In the genomic region with DNA sequence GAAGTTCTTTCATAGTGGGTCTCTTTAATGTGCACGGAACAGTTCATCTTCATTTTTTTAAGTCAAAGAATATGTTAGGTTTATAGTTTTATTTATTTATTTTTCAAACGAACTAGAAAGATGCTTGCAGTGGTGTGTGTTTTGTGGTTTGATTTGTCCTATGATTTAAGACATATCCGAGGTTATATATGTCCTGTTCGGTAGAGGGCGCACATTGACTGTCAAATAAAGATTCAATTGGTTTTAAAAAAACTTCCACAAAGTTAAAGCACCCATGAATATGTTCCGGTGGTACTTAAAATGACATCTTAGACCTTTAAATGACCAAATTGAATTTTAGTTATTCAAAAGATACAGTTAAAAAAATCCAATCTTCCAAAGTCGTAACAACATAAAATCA, we compare ENCODE assay signal across 9 mouse cellular contexts. TPM values are rescaled to one million over a fixed set of nuclear protein-coding genes. Genes with fewer than 3 reads are reported as not detected.
DNase-seq lines count a peak whose midpoint lies in the region; ATAC-seq and TF ChIP-seq lines count a peak whose summit lies in the region.
"Had no signal": no experiment of that assay in that cellular context is flagged by ENCODE, and none has a peak within 500 bp of the region (broad histone marks: within the 10 kb centered on the region; RNA-seq: fewer than 3 reads in every experiment).

No protein-coding gene starts in this region.

- H3K4me3 ChIP-seq in neural tube, embryonic 11.5 days (ENCODE audit: low read depth, low read length), result peak overlapping the region; percentile 35
- peak overlapping the region; percentile 42 for H3K4me3 ChIP-seq in forebrain, embryonic 13.5 days
- H3K4me3 ChIP-seq in kidney, postnatal 0 days (replicated peaks; ENCODE audit: low read depth, low read length), result no peak overlapping the region

- no peak overlapping the region for H3K9ac ChIP-seq in neural tube, embryonic 11.5 days (ENCODE audit: low read length)
- H3K9ac ChIP-seq in forebrain, embryonic 13.5 days, result peak overlapping the region; percentile 62; the same call in 1 of the 2 replicates
- no peak overlapping the region for H3K9ac ChIP-seq in kidney, postnatal 0 days (ENCODE audit: low read depth, low read length)

- peak overlapping the region; percentile 69 for H3K4me2 ChIP-seq in neural tube, embryonic 11.5 days (ENCODE audit: low read depth)
- peak overlapping the region; percentile 87 for H3K4me2 ChIP-seq in forebrain, embryonic 13.5 days
- H3K4me2 ChIP-seq in kidney, postnatal 0 days (ENCODE audit: low read length), result peak overlapping the region; percentile 37; the same call in 1 of the 2 replicates

- 16% methylated on average over 7 of the region's 7 CpGs for WGBS in neural tube, embryonic 11.5 days
- 12% methylated on average over 7 of the region's 7 CpGs for WGBS in forebrain, embryonic 13.5 days
- WGBS in kidney, postnatal 0 days, result 13% methylated on average over 7 of the region's 7 CpGs

- ATAC-seq in neural tube, embryonic 11.5 days (ENCODE audit: insufficient read depth, low FRiP score, low TSS enrichment), result no peak
- peak; percentile 53; the same call in 1 of the 2 replicates for ATAC-seq in forebrain, embryonic 13.5 days
- no peak for ATAC-seq in kidney, postnatal 0 days (replicated peaks; ENCODE audit: low FRiP score, low read depth)

- no peaks in the 10 kb centered on the region for H3K36me3 ChIP-seq in neural tube, embryonic 11.5 days (ENCODE audit: control insufficient read depth, insufficient read depth, low read length)
- no peaks in the 10 kb centered on the region for H3K36me3 ChIP-seq in forebrain, embryonic 13.5 days (ENCODE audit: poor library complexity, severe bottlenecking)
- no peaks in the 10 kb centered on the region for H3K36me3 ChIP-seq in kidney, postnatal 0 days (ENCODE audit: insufficient read depth, low read length)

- H3K9me3 ChIP-seq in neural tube, embryonic 11.5 days (ENCODE audit: control insufficient read depth, low read length), result no peaks in the 10 kb centered on the region
- no peaks in the 10 kb centered on the region for H3K9me3 ChIP-seq in forebrain, embryonic 13.5 days (replicated peaks)
- H3K9me3 ChIP-seq in kidney, postnatal 0 days (replicated peaks; ENCODE audit: low read length), result no peaks in the 10 kb centered on the region

- no peaks in the 10 kb centered on the region; the same call in 1 of the 2 replicates for H3K4me1 ChIP-seq in neural tube, embryonic 11.5 days (ENCODE audit: control insufficient read depth, insufficient read depth, low read length)
- peaks cover 10% of the 10 kb centered on the region for H3K4me1 ChIP-seq in forebrain, embryonic 13.5 days
- H3K4me1 ChIP-seq in kidney, postnatal 0 days (replicated peaks; ENCODE audit: insufficient read depth, low read length), result peaks cover 4% of the 10 kb centered on the region; the same call in 1 of the 2 replicates

- DNase-seq in neural tube, embryonic 11.5 days (ENCODE audit: low spot score), result no peak
- DNase-seq in neural tube, embryonic 10.5 days (ENCODE audit: extremely low spot score, low spot score), result no peak
- peak; percentile 16 for DNase-seq in c-Kit-positive CD71-negative TER-119-negative erythroid progenitor cells, embryonic 14.5 days (ENCODE audit: low read depth)
- DNase-seq in kidney, postnatal 0 days (ENCODE audit: low spot score), result peak; percentile 80
- peak; percentile 39 for DNase-seq in lung, postnatal 36 days
- DNase-seq in yolk sac, embryonic 10.5 days (ENCODE audit: low spot score), result peak; percentile 6
- no peak for DNase-seq in thymus, postnatal 25 days

- peak; percentile 79 for TF ChIP-seq CTCF in kidney, postnatal 0 days (IDR thresholded peaks at IDR 0.05; ENCODE audit: low read depth)

- H3K27ac ChIP-seq in neural tube, embryonic 11.5 days (ENCODE audit: low read depth, low read length), result no peak overlapping the region
- no peak overlapping the region for H3K27ac ChIP-seq in forebrain, embryonic 13.5 days
- H3K27ac ChIP-seq in kidney, postnatal 0 days, result no peak overlapping the region

- 0 out of 2 replicates have a peak, but pooled peaks cover 4% of the 10 kb centered on the region for H3K27me3 ChIP-seq in neural tube, embryonic 11.5 days (ENCODE audit: control insufficient read depth, insufficient read depth, low read length)
- H3K27me3 ChIP-seq in forebrain, embryonic 13.5 days, result peaks cover 16% of the 10 kb centered on the region
- H3K27me3 ChIP-seq in kidney, postnatal 0 days (ENCODE audit: insufficient read depth, low read length), result peaks cover 3% of the 10 kb centered on the region; the same call in 1 of the 2 replicates

RNA-seq across cellular contexts. Expression of gene Pth2r, which starts 30.3 kb away (rescaled TPM):
- 3.0 and 3.3 TPM in 2 replicates for polyA plus RNA-seq in neural tube, embryonic 11.5 days (2014; fragmentation: Nextera tagmentation; extraction: Ambion mirVana)
- polyA plus RNA-seq in forebrain, embryonic 13.5 days (2015; fragmentation: Nextera tagmentation; extraction: Ambion mirVana), result 0.54 and 1.1 TPM in 2 replicates
- polyA plus RNA-seq in kidney, postnatal 0 days (2015; fragmentation: Nextera tagmentation; extraction: Ambion mirVana), result not detected in 2 replicates
- polyA plus RNA-seq: stomach, embryonic 14.5 days had no signal

Comparison
In these comparisons a context has a peak if more than half of its experiments do, and no peak if none do; other contexts are left out.
1. DNase-seq: peak in c-Kit-positive CD71-negative TER-119-negative erythroid progenitor cells, embryonic 14.5 days (single experiment), kidney, postnatal 0 days (single experiment), lung, postnatal 36 days (single experiment) and yolk sac, embryonic 10.5 days (single experiment); none in neural tube, embryonic 11.5 days (single experiment), neural tube, embryonic 10.5 days (single experiment) and thymus, postnatal 25 days (single experiment).
2. H3K4me2 ChIP-seq: peak in every context shown above with its lines; median percentile 87 in forebrain, embryonic 13.5 days; 69 in neural tube, embryonic 11.5 days; 37 in kidney, postnatal 0 days.